ENCODE assay signal across 23 mouse cellular contexts in the genomic region with DNA sequence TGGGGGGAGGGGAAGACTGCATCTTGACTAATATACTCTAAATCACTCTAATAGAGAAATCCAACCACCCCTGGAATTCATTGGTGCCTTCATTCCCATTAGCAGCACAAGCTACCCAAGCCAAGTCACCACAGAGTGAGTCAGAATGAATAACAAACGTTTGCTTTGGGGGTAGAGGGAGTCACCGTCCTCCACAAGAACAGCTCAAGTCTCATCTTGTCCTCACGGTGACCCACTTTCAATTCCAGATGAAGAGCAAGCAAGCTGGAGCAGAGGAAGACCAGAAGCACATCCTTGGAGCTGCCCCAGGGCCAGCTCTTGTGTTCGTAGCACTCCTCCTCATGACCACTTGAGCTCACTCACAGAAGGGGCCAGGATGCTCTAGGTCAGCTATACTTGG. TPM values are rescaled to one million over a fixed set of nuclear protein-coding genes. Genes with fewer than 3 reads are reported as not detected.
DNase-seq lines count a peak whose midpoint lies in the region; ATAC-seq lines count a peak whose summit lies in the region.
"Had no signal": no experiment of that assay in that cellular context is flagged by ENCODE, and none has a peak within 500 bp of the region (broad histone marks: within the 10 kb centered on the region; RNA-seq: fewer than 3 reads in every experiment).

No protein-coding gene starts in this region.

- peak; percentile 30 for DNase-seq in adrenal gland, adult 2 months
- no peak for DNase-seq in adrenal gland, adult 8-10 months
- DNase-seq in urinary bladder, postnatal 14 days (ENCODE audit: low spot score), result peak; percentile 28
- DNase-seq in urinary bladder, postnatal 4 days (ENCODE audit: low spot score in 2 of 2), result no peak
- peak; percentile 62 for DNase-seq in fibroblast of lung, adult 2 months (ENCODE audit: low read depth)
- no peak for DNase-seq in kidney, postnatal 25 days
- DNase-seq: adrenal gland, postnatal 14 days; B cell, adult 2 months; cerebellum, adult 8-10 months; cerebellum, postnatal 36 days; embryo, embryonic 11 days; heart, postnatal 4 days; kidney, adult 2 months; liver had no signal

- H3K4me2 ChIP-seq in hindbrain, embryonic 16.5 days (ENCODE audit: low read length), result no peak overlapping the region
- H3K4me2 ChIP-seq: embryonic facial prominence, embryonic 13.5 days; hindbrain, embryonic 14.5 days; liver, embryonic 15.5 days had no signal

- H3K27ac ChIP-seq in hindbrain, embryonic 16.5 days (ENCODE audit: low read depth, low read length), result no peak overlapping the region
- H3K27ac ChIP-seq: embryonic facial prominence, embryonic 13.5 days; hindbrain, embryonic 14.5 days; kidney, postnatal 0 days; limb, embryonic 10.5 days; liver, embryonic 15.5 days; macrophage had no signal

- 77% methylated on average over 4 of the region's 4 CpGs for WGBS in hindbrain, embryonic 16.5 days

- H3K4me1 ChIP-seq in hindbrain, embryonic 16.5 days (ENCODE audit: control insufficient read depth, insufficient read depth, low read depth, low read length), result no peaks in the 10 kb centered on the region
- H3K4me1 ChIP-seq: liver, embryonic 15.5 days had no signal

- no peak overlapping the region for H3K4me3 ChIP-seq in hindbrain, embryonic 16.5 days (ENCODE audit: low read length)
- H3K4me3 ChIP-seq: embryonic facial prominence, embryonic 13.5 days; limb, embryonic 10.5 days; liver, embryonic 15.5 days had no signal

- H3K27me3 ChIP-seq in hindbrain, embryonic 16.5 days (replicated peaks; ENCODE audit: control insufficient read depth, insufficient read depth, low read length), result no peaks in the 10 kb centered on the region
- H3K27me3 ChIP-seq: embryonic facial prominence, embryonic 13.5 days; liver, embryonic 15.5 days had no signal

- no peak for ATAC-seq in hindbrain, embryonic 16.5 days
- ATAC-seq: forebrain, embryonic 14.5 days; midbrain, embryonic 16.5 days had no signal

- peaks cover 3% of the 10 kb centered on the region; the same call in 1 of the 2 replicates for H3K36me3 ChIP-seq in hindbrain, embryonic 16.5 days (ENCODE audit: control insufficient read depth, insufficient read depth, low read length)
- H3K36me3 ChIP-seq: liver, embryonic 15.5 days had no signal

- H3K9me3 ChIP-seq in hindbrain, embryonic 16.5 days (ENCODE audit: control insufficient read depth, low read length), result no peaks in the 10 kb centered on the region
- H3K9me3 ChIP-seq: embryonic facial prominence, embryonic 13.5 days; limb, embryonic 10.5 days; liver, embryonic 15.5 days had no signal

- H3K9ac ChIP-seq in hindbrain, embryonic 16.5 days (ENCODE audit: low read depth, low read length), result no peak overlapping the region
- H3K9ac ChIP-seq: embryonic facial prominence, embryonic 13.5 days; hindbrain, embryonic 14.5 days; liver, embryonic 15.5 days had no signal

RNA-seq across cellular contexts. Expression of a gene that starts 56.2 kb away (rescaled TPM):
- 10 to 100 TPM; 31.8 to 46.0 TPM for total RNA-seq in adrenal gland, adult 2 months (2021)
- polyA plus RNA-seq in adrenal gland, adult 2 months (2012; rRNA removed), result 22.2 and 27.0 TPM in 2 replicates
- 10 to 100 TPM; 26.5 to 48.4 (median 40.6) TPM for total RNA-seq in adrenal gland, adult 8-10 months (2022)
- 6.6 and 8.3 TPM in 2 replicates for polyA plus RNA-seq in hindbrain, embryonic 16.5 days (2015; fragmentation: Nextera tagmentation; extraction: Ambion mirVana)

Comparison
In these comparisons a context has a peak if more than half of its experiments do, and no peak if none do; other contexts are left out.
1. DNase-seq: peak in adrenal gland, adult 2 months (single experiment), urinary bladder, postnatal 14 days (single experiment) and fibroblast of lung, adult 2 months (single experiment); none in adrenal gland, adult 8-10 months (single experiment), urinary bladder, postnatal 4 days (0 of 2) and kidney, postnatal 25 days (0 of 2).